Mouse (Mus musculus): ENCODE data around the gene Ugt1a10. TPM values are rescaled to one million over a fixed set of nuclear protein-coding genes. Genes with fewer than 3 reads are reported as not detected.
A peak's percentile ranks its signal among the peaks of the same experiment; 100 is the strongest.
"Not testable (repeated sequence)": the region's sequence is repeated elsewhere in the genome, so short reads cannot be mapped to it uniquely, and the experiment has no call there.

Gene Ugt1a10
- total RNA-seq, 2 experiments from 2014 or later: 0.16 TPM; not detected in 1

- DNase-seq: no peak
These were observed 160.5 kb downstream of the Ugt1a10 start for GRCm38 (mm10) chr1:88215466-88216380.

GRCm38 (mm10) chr1:88216551-88216950, 161.4 kb downstream of the Ugt1a10 start:
- no peak for DNase-seq

DNA sequence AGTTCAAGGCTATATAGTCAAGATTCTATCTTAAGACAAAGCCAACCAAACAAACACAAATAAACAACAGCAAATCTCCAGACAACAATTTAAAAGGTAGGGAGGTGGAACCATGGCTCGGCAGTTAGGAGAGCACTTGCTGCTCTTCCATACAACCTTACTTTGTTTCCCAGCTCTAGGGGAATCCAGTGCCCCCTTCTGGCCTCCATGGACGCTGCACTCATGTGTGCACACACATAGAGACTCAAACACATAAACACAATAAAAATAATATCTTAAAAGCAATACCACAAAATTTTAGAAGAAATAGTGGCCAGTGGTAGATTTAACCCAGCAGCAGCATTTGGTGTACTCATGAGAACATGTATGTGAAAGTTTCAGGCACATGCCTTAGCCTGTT, 162.0 kb downstream of the Ugt1a10 start:
- no peak for DNase-seq

DNA sequence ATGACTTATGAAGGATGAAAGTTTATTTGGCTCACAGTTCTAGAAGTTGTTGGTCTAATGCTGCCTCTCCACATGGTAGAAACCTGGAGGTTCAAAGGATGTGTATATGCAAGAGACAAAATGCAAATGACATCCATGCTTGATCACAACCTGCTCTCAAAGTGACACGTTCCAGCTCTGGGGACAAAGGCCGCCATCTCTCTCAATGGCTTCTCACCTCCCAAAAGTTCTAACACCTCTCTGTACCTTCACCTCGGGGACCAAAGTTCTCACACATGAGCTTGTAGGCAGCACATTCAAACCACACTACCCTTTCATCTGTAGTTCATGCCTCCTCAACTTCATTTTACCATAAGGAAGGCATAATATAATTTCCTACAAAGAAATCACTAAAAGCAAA, 162.4 kb downstream of the Ugt1a10 start:
- no peak for DNase-seq

GRCm38 (mm10) chr1:88218051-88218450, 162.9 kb downstream of the Ugt1a10 start:
- no peak for DNase-seq

DNA sequence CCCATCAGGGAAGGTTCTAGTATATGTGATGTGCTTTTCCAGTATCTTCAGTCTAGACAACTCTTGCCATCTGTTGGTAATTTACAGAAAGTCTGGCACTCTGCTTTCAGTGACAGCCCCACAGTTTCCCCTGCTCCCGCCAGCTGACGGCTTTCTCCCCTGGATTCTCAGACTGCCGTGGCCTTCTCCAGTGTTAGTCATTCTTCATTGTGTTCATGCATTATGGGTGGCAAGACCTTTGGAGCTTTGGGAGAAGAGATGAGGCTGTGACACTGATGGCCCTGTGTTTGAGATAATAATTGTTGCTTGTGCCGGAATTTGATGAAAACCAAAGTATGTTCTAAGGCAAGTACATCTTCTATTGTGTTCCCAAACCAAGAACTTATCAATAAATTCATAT, 163.4 kb downstream of the Ugt1a10 start:
- DNase-seq: no peak

GRCm38 (mm10) chr1:88219054-88219453, 163.9 kb downstream of the Ugt1a10 start:
- no peak for DNase-seq

GRCm38 (mm10) chr1:88220336-88220735, 165.1 kb downstream of the Ugt1a10 start:
- DNase-seq: no peak

DNA sequence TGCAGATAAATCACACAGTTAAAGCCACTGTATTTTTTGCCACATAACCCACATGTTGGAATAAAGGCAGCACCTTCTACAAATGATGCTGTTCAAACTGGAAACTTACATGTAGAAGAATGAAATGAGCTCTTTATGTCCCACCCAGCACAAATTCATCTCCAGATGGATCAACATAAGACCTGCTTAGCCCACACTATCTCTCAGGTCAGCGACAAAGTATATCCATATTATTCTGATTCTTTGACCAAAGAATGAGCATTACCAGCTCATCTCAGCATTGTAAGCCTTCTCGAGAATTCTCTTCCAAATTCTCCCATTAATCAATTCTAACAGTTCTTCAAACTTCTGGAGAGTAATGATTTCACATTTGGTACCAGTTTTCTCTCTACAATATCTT, 167.0 kb downstream of the Ugt1a10 start:
- no peak for DNase-seq

GRCm38 (mm10) chr1:88223011-88223515, 167.9 kb downstream of the Ugt1a10 start:
- not testable (repeated sequence) for DNase-seq

GRCm38 (mm10) chr1:88223591-88223990, 168.4 kb downstream of the Ugt1a10 start:
- DNase-seq: no peak

DNA sequence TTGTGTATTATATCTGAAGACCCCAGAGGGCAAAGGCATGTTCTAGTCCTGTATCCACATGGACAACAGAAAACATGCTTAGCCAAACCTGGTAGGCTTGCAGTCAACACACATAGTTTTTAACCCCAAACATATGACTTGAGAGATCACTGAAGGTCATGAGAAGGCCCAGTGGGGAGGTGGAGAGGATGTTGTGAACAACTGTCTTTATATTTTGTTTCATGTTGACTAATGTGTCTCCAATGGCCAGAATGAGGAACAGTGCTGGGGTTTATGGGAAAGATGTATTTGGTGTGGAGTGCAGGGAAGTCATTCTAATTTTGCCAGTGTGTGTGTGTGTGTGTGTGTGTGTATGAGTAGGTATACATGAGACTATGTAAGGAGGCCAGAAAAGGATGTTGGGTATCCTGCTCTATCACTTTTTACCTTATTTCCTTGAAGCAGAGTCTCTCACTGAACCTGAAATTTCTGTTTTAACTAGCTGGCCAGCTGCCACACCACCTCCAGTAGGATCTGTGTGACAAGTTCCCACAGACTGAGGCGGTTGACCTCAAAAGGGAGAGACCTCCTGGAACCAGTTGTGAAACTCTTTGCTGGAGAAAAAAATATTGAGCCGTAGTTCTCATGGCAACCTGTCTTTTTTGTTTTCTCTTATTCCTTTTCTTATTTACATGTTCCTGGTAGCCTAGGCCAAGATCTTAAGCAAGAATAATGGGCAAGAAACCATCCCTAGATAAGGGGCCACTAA, 169.0 kb downstream of the Ugt1a10 start:
- DNase-seq: peak; percentile 60 to 67

- not testable (repeated sequence) for DNase-seq
These were observed 170.1 kb downstream of the Ugt1a10 start for GRCm38 (mm10) chr1:88225301-88225700.

DNA sequence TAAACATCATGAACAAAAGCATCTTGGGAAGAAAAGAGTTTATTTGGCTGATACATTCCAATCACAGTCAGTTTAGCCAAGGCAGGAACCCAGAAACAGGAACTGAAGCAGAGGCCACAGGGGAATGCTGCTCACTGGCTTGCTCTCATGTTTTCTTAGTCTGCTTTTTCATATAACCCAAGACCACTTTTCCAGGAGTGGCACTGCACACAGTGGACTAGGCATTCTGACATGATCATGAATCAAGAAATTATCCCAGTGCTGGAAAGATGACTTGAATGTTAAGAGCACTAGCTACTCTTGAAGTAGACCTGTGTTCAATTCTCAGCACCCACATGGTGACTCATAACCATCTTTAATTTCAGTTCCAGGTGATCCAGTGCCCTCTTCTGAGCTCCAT, 170.6 kb downstream of the Ugt1a10 start:
- no peak for DNase-seq

GRCm38 (mm10) chr1:88226670-88227379, 171.6 kb downstream of the Ugt1a10 start, which contains the start of gene Mroh2a:
TSS of gene Mroh2a (plus strand) at chr1:88226986.
- DNase-seq: no peak

GRCm38 (mm10) chr1:88227482-88227881, 172.3 kb downstream of the Ugt1a10 start:
- DNase-seq: no peak

GRCm38 (mm10) chr1:88228121-88228520, 172.9 kb downstream of the Ugt1a10 start:
- DNase-seq: no peak

DNA sequence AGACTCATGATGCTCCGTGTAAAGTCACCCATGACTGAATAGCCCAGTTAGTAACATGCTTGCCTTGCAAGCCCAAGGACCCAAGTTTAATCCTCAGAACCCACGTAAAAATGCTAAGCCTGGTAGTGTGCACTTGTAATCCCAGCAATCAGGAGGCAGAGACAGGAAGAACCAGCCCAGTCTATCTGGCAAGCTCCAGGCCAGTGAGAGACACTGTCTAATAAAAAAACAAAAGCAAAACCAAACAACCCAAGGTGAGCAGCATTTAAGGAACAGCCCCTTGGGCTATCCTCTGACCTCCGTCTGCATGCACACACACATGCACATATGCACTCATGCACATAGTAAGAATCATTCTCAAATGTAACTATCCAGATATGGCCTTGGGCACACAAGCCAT, 174.4 kb downstream of the Ugt1a10 start:
- DNase-seq: no peak

- DNase-seq: no peak
These were observed 174.8 kb downstream of the Ugt1a10 start for GRCm38 (mm10) chr1:88229986-88230385.

DNA sequence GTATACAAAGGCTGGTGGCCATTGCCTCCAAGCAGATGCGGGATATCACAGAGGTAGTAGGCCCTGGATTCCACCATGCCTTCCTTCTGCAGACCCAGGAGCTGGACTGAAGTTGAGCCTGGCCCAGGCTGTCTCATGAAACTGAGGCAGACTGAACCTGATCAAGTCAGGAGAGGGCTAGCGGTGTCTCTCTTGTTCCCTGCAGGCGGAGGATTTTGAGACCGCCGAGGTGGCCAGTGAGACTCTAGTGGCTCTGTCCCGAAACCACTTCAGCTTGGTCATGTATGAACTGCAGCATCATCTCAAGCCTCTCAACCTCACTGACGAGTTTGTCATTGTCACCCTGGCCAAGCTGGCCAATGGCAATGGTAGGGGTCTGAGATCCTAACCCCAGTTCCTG, 175.2 kb downstream of the Ugt1a10 start:
- DNase-seq: no peak

- no peak for DNase-seq
These were observed 176.0 kb downstream of the Ugt1a10 start for GRCm38 (mm10) chr1:88230981-88231802.

Measured in adrenal gland, postnatal 36 days (tissue).